Mouse (Mus musculus): ENCODE results near the gene Rara.

DNA sequence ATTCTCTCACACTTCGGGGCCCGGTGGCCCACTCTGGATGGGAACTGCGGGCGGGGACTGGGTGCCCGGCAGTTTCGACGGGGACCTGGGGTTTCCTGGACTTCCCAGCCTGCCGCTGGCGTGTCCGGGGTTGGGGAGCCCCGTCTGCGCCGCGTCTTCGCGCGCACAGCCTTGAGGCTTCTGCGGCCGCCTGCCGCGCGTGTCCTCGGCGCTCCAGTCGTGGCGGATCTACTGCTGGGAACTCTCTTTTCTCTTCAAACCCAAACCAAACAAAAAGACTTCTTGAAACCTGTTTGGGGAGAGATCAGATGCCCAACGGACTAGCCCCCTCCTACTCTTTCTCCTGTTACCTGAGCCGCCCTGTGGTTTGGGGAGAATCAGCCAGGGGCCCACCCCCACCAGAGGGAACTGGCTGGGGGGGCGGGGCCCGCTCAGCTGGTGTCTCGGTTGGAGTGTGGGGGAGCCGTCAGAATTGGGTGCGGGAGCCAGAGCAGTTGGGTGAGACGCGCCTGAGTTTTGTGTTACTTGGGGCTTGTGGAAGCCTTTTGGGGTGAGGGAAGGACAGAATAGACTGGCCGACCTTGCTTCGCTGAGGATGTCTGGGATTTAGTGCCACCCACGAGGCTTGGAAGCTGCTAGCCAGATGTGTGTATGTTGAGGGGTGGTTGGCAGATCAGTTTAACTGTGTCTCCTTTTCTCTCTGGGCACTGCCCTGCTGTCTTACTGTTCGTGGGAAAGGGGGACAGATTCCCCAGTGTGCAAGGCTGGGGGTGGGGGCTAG, 10.5 kb downstream of the Rara start:
- TF ChIP-seq POLR2A (IDR thresholded peaks at IDR 0.05; ENCODE audit: borderline replicate concordance, extremely low read depth, low read depth, low read length) = no peak; the same call in 1 of the 2 replicates
- no peak for TF ChIP-seq CTCF (IDR thresholded peaks at IDR 0.05; ENCODE audit: insufficient read depth, low read length)
